Mouse (Mus musculus): ENCODE measurements at regions not wholly inside any gene's neighbourhood (a gene's known extent, or its start where the extent isn't known, plus 50 kb on each side); places are given as distances from the start of the nearest gene placed in this dataset.

GRCm38 (mm10) chr1:119163114-119163740 lies 109.8 kb upstream of the Gli2 start:
- TF ChIP-seq CHD2 (IDR thresholded peaks at IDR 0.05; ENCODE audit: low read depth, low read length) (no peak), ZC3H11A (IDR thresholded peaks at IDR 0.05; ENCODE audit: borderline replicate concordance, low read depth, low read length) (no peak), MAFK (IDR thresholded peaks at IDR 0.05; ENCODE audit: insufficient read depth, low read depth, low read length) (no peak)
- Histone ChIP-seq H3K9ac (ENCODE audit: insufficient read depth, low read depth, low read length, poor library complexity, severe bottlenecking) (no peak overlapping the region), H3K36me3 (ENCODE audit: control insufficient read depth, insufficient read depth, low read length, poor library complexity, severe bottlenecking) (no peaks in the 10 kb centered on the region), H3K4me1 (ENCODE audit: control insufficient read depth in 2 of 2, insufficient read depth in 2 of 2, low read length in 2 of 2, poor library complexity in 1 of 2) (peaks cover 5 to 8% of the 10 kb centered on the region in 2 experiments; a peak in 3 of 4 replicates), H3K9me3 (ENCODE audit: control insufficient read depth, insufficient read depth, low read depth, low read length) (no peaks in the 10 kb centered on the region), H3K27ac (ENCODE audit: insufficient read depth, low read depth, low read length, poor library complexity, severe bottlenecking) (no peak overlapping the region), H3K4me3 (ENCODE audit: insufficient read depth in 1 of 2, low read depth in 1 of 2, low read length in 2 of 2, poor library complexity in 1 of 2, severe bottlenecking in 1 of 2) (no peak overlapping the region)
- in situ Hi-C loops (cut with MboI; ENCODE audit: low sequenced_read_pairs in 2 of 2, unreplicated experiment in 2 of 2): no loop called here
- DNase-seq (ENCODE audit: low read depth, low spot score): no peak

- Histone ChIP-seq H3K9ac (ENCODE audit: insufficient read depth, low read depth, low read length, poor library complexity, severe bottlenecking) (no peak overlapping the region), H3K9me3 (ENCODE audit: control insufficient read depth, insufficient read depth, low read depth, low read length) (no peaks in the 10 kb centered on the region), H3K27ac (ENCODE audit: insufficient read depth, low read depth, low read length, poor library complexity, severe bottlenecking) (no peak overlapping the region), H3K36me3 (ENCODE audit: control insufficient read depth, insufficient read depth, low read length, poor library complexity, severe bottlenecking) (no peaks in the 10 kb centered on the region), H3K4me3 (ENCODE audit: insufficient read depth in 1 of 2, low read depth in 1 of 2, low read length in 2 of 2, poor library complexity in 1 of 2, severe bottlenecking in 1 of 2) (no peak overlapping the region), H3K4me1 (ENCODE audit: control insufficient read depth in 2 of 2, insufficient read depth in 2 of 2, low read length in 2 of 2, poor library complexity in 1 of 2) (peaks cover 2 to 8% of the 10 kb centered on the region in 2 experiments; a peak in 3 of 4 replicates)
- no peak for DNase-seq (ENCODE audit: low read depth, low spot score)
- in situ Hi-C loops (cut with MboI; ENCODE audit: low sequenced_read_pairs in 2 of 2, unreplicated experiment in 2 of 2): no loop called here
- TF ChIP-seq HCFC1 (IDR thresholded peaks at IDR 0.05; ENCODE audit: borderline replicate concordance, insufficient read depth, low read length) (no peak), MAFK (IDR thresholded peaks at IDR 0.05; ENCODE audit: insufficient read depth, low read depth, low read length) (no peak), CHD2 (IDR thresholded peaks at IDR 0.05; ENCODE audit: low read depth, low read length) (no peak), ZNF384 (IDR thresholded peaks at IDR 0.05; ENCODE audit: low read depth, low read length) (no peak), ZC3H11A (IDR thresholded peaks at IDR 0.05; ENCODE audit: borderline replicate concordance, low read depth, low read length) (no peak)
These were observed 108.3 kb upstream of the Gli2 start for GRCm38 (mm10) chr1:119161751-119162150.

- no peak for DNase-seq (ENCODE audit: low read depth, low spot score)
- no peak overlapping the region for H3K27ac ChIP-seq (ENCODE audit: insufficient read depth, low read depth, low read length, poor library complexity, severe bottlenecking)
- in situ Hi-C loops (cut with MboI; ENCODE audit: low sequenced_read_pairs in 2 of 2, unreplicated experiment in 2 of 2): no loop called here
- no peaks in the 10 kb centered on the region for H3K9me3 ChIP-seq (ENCODE audit: control insufficient read depth, insufficient read depth, low read depth, low read length)
- peaks cover 0 to 3% of the 10 kb centered on the region in 2 experiments; a peak in 2 of 4 replicates for H3K4me1 ChIP-seq (ENCODE audit: control insufficient read depth in 2 of 2, insufficient read depth in 2 of 2, low read length in 2 of 2, poor library complexity in 1 of 2)
- no peaks in the 10 kb centered on the region for H3K36me3 ChIP-seq (ENCODE audit: control insufficient read depth, insufficient read depth, low read length, poor library complexity, severe bottlenecking)
- H3K4me3 ChIP-seq (ENCODE audit: insufficient read depth in 1 of 2, low read depth in 1 of 2, low read length in 2 of 2, poor library complexity in 1 of 2, severe bottlenecking in 1 of 2): no peak overlapping the region
- no peak for TF ChIP-seq CHD2 (IDR thresholded peaks at IDR 0.05; ENCODE audit: low read depth, low read length)
- no peak for TF ChIP-seq HCFC1 (IDR thresholded peaks at IDR 0.05; ENCODE audit: borderline replicate concordance, insufficient read depth, low read length)
- TF ChIP-seq ZC3H11A (IDR thresholded peaks at IDR 0.05; ENCODE audit: borderline replicate concordance, low read depth, low read length): no peak
- TF ChIP-seq MAFK (IDR thresholded peaks at IDR 0.05; ENCODE audit: insufficient read depth, low read depth, low read length): no peak
- TF ChIP-seq ZNF384 (IDR thresholded peaks at IDR 0.05; ENCODE audit: low read depth, low read length): no peak
- no peak overlapping the region for H3K9ac ChIP-seq (ENCODE audit: insufficient read depth, low read depth, low read length, poor library complexity, severe bottlenecking)
These were observed 106.9 kb upstream of the Gli2 start for GRCm38 (mm10) chr1:119160354-119160753.

GRCm38 (mm10) chr1:119157171-119157700 lies 103.8 kb upstream of the Gli2 start:
- Histone ChIP-seq H3K4me1 (ENCODE audit: control insufficient read depth in 2 of 2, insufficient read depth in 2 of 2, low read length in 2 of 2, poor library complexity in 1 of 2) (peaks cover 0 to 6% of the 10 kb centered on the region in 2 experiments; a peak in 2 of 4 replicates), H3K36me3 (ENCODE audit: control insufficient read depth, insufficient read depth, low read length, poor library complexity, severe bottlenecking) (no peaks in the 10 kb centered on the region), H3K9me3 (ENCODE audit: control insufficient read depth, insufficient read depth, low read depth, low read length) (no peaks in the 10 kb centered on the region), H3K9ac (ENCODE audit: insufficient read depth, low read depth, low read length, poor library complexity, severe bottlenecking) (no peak overlapping the region), H3K4me3 (ENCODE audit: insufficient read depth in 1 of 2, low read depth in 1 of 2, low read length in 2 of 2, poor library complexity in 1 of 2, severe bottlenecking in 1 of 2) (no peak overlapping the region), H3K27ac (ENCODE audit: insufficient read depth, low read depth, low read length, poor library complexity, severe bottlenecking) (no peak overlapping the region)
- TF ChIP-seq ZNF384 (IDR thresholded peaks at IDR 0.05; ENCODE audit: low read depth, low read length) (no peak), CHD2 (IDR thresholded peaks at IDR 0.05; ENCODE audit: low read depth, low read length) (no peak), ZC3H11A (IDR thresholded peaks at IDR 0.05; ENCODE audit: borderline replicate concordance, low read depth, low read length) (no peak), HCFC1 (IDR thresholded peaks at IDR 0.05; ENCODE audit: borderline replicate concordance, insufficient read depth, low read length) (no peak), MAFK (IDR thresholded peaks at IDR 0.05; ENCODE audit: insufficient read depth, low read depth, low read length) (no peak)
- no peak for DNase-seq (ENCODE audit: low read depth, low spot score)
- in situ Hi-C loops (cut with MboI; ENCODE audit: low sequenced_read_pairs in 2 of 2, unreplicated experiment in 2 of 2): loop anchor here in 1 of 2 experiments (5.0 kb wide), 1 partner anchor 60 kb away; no protein-coding TSS in a partner anchor
